Mouse (Mus musculus): ENCODE results near the gene Kcnc4. TPM values are rescaled to one million over a fixed set of nuclear protein-coding genes. Genes with fewer than 3 reads are reported as not detected.
A peak's percentile ranks its signal among the peaks of the same experiment; 100 is the strongest.

Gene Kcnc4
- polyA plus RNA-seq, 1 experiment from 2014 or later, result 1.8 TPM

DNA sequence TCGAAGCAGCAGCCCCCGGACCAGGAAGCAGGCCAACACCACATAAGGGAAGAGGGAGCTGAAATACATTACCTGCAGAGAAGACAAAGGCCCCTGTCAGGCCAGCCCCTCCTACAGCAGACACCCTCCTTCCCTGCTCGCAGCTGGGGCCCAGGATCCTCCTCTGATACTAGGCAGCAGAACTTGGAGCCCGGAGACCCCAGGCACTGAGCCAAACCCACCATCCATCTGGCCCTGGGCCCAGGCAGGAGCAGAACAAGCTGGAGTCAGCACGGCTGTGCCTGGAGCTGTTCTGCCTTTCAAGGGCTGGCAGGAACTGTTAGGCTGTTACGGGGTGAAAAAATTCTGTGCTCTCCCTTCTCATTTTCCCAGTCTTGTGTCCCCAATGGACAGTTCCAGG is 32.1 kb upstream of the Kcnc4 start:
- Histone ChIP-seq H3K27ac (peak overlapping the region; percentile 47), H3K4me3 (replicated peaks) (no peak overlapping the region), H3K4me1 (replicated peaks) (peaks cover 17% of the 10 kb centered on the region), H3K27me3 (no peaks in the 10 kb centered on the region), H3K9ac (replicated peaks) (peak overlapping the region; percentile 23; the same call in 1 of the 2 replicates), H3K4me2 (replicated peaks) (no peak overlapping the region), H3K36me3 (no peaks in the 10 kb centered on the region), H3K9me3 (no peaks in the 10 kb centered on the region)
- 60% methylated on average over 6 of the region's 6 CpGs for WGBS
- ATAC-seq, result peak; percentile 85

DNA sequence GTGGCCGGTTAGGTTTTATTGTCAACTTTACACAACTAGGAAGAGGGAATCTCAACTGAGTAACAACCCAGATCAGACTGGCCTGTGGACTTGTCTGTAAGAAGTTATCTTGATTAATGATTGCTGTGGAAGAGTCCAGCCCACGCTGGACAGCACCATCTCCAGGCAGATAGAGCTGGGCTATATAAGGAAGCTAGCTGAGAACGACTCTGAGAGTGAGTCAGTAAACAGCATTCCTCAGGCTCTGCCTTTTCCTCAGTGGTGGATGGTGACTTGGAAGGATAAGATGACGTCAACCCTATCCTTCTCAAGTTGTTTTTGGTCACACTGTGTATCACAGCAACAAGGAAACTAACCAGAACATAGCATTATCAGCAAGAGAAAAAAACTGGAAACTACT is 29.3 kb upstream of the Kcnc4 start:
- no peak for ATAC-seq
- no peak overlapping the region for H3K9ac ChIP-seq (replicated peaks)
- 72% methylated on average over 4 of the region's 4 CpGs for WGBS

DNA sequence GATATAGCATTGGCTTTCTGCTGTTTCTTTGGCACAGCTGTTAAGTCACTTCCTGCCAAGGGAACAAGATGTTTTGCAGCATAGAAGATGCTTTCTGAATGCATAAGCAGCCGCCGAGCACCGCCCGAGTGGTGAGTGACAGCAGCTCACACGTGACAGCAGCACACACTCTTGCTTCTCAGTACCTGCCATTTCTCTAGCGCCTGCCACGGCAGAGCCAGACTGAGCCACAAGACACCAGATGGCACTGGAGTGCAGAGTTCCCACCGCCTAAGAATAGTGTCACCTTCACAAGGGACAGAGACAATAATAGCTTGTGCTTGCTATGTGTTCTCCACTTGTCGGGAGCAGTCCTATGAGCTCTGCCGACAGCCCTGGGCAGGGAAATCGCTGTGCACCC is 23.9 kb upstream of the Kcnc4 start:
- no peak overlapping the region for H3K4me2 ChIP-seq (replicated peaks)
- no peak overlapping the region for H3K4me3 ChIP-seq (replicated peaks)
- H3K27ac ChIP-seq, result peak overlapping the region; percentile 70

More for the DNA sequence above, 29.3 kb upstream of the Kcnc4 start:
- Histone ChIP-seq H3K27me3 (no peaks in the 10 kb centered on the region), H3K4me1 (replicated peaks) (peaks cover 8% of the 10 kb centered on the region), H3K4me2 (replicated peaks) (no peak overlapping the region), H3K9me3 (no peaks in the 10 kb centered on the region), H3K4me3 (replicated peaks) (no peak overlapping the region), H3K36me3 (no peaks in the 10 kb centered on the region), H3K27ac (no peak overlapping the region)

GRCm38 (mm10) chr3:107480660-107481059 is 21.3 kb upstream of the Kcnc4 start:
- Histone ChIP-seq H3K9ac (replicated peaks) (no peak overlapping the region), H3K27me3 (no peaks in the 10 kb centered on the region), H3K36me3 (no peaks in the 10 kb centered on the region), H3K4me3 (replicated peaks) (no peak overlapping the region), H3K4me2 (replicated peaks) (no peak overlapping the region), H3K9me3 (no peaks in the 10 kb centered on the region), H3K4me1 (replicated peaks) (peaks cover 13% of the 10 kb centered on the region), H3K27ac (no peak overlapping the region)
- WGBS, result 61% methylated on average over 3 of the region's 3 CpGs
- no peak for ATAC-seq

More for the DNA sequence above, 23.9 kb upstream of the Kcnc4 start:
- Histone ChIP-seq H3K27me3 (no peaks in the 10 kb centered on the region), H3K9me3 (no peaks in the 10 kb centered on the region), H3K36me3 (no peaks in the 10 kb centered on the region), H3K4me1 (replicated peaks) (peaks cover 13% of the 10 kb centered on the region), H3K9ac (replicated peaks) (no peak overlapping the region)
- 39% methylated on average over 11 of the region's 11 CpGs for WGBS
- ATAC-seq, result peak; percentile 99

GRCm38 (mm10) chr3:107472198-107472597 is 12.8 kb upstream of the Kcnc4 start:
- 0 out of 2 replicates have a peak, but pooled peaks cover 4% of the 10 kb centered on the region for H3K27me3 ChIP-seq
- 0 out of 2 replicates have a peak overlapping the region, but pooled peaks have one; percentile 4 for H3K4me3 ChIP-seq (replicated peaks)
- peak; percentile 78 for ATAC-seq
- H3K36me3 ChIP-seq, result no peaks in the 10 kb centered on the region; the same call in 1 of the 2 replicates
- WGBS, result 40% methylated on average over 6 of the region's 6 CpGs
- no peak overlapping the region for H3K27ac ChIP-seq
- 0 out of 2 replicates have a peak, but pooled peaks cover 5% of the 10 kb centered on the region for H3K4me1 ChIP-seq (replicated peaks)
- H3K9ac ChIP-seq (replicated peaks), result 0 out of 2 replicates have a peak overlapping the region, but pooled peaks have one; percentile 28
- no peak overlapping the region for H3K4me2 ChIP-seq (replicated peaks)
- no peaks in the 10 kb centered on the region for H3K9me3 ChIP-seq

- Histone ChIP-seq H3K9ac (replicated peaks) (no peak overlapping the region), H3K27me3 (peaks cover 18% of the 10 kb centered on the region), H3K27ac (no peak overlapping the region), H3K4me3 (replicated peaks) (no peak overlapping the region), H3K4me1 (replicated peaks) (0 out of 2 replicates have a peak, but pooled peaks cover 5% of the 10 kb centered on the region), H3K36me3 (no peaks in the 10 kb centered on the region; the same call in 1 of the 2 replicates), H3K4me2 (replicated peaks) (no peak overlapping the region), H3K9me3 (no peaks in the 10 kb centered on the region)
- ATAC-seq, result no peak
- WGBS, result 85% methylated on average over 4 of the region's 4 CpGs
These were observed 9.7 kb upstream of the Kcnc4 start for GRCm38 (mm10) chr3:107469059-107469458.

DNA sequence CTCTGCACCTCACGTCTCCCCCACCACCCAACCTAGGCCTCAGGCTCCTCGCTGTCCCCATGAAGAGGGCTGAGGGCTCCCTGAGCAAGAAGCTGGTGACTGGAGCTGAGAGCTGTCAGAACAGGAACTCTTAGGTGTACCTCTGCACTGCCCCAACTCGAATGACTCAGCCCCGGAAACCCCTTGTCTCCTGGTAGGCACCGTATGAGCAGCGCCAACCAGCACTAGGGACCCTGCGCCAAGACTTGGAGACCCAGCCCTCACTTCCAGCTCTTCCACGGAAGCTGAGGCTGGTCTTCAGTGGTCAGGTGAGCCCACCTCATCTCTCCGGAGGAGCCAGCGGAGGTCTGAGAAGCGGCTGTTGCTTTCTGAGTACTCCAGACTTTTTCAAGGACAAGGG is 8.8 kb upstream of the Kcnc4 start:
- Histone ChIP-seq H3K9me3 (no peaks in the 10 kb centered on the region), H3K9ac (replicated peaks) (no peak overlapping the region), H3K27ac (no peak overlapping the region), H3K4me3 (replicated peaks) (no peak overlapping the region), H3K4me2 (replicated peaks) (no peak overlapping the region), H3K4me1 (replicated peaks) (0 out of 2 replicates have a peak, but pooled peaks cover 5% of the 10 kb centered on the region), H3K27me3 (peaks cover 28% of the 10 kb centered on the region), H3K36me3 (no peaks in the 10 kb centered on the region; the same call in 1 of the 2 replicates)
- WGBS, result 90% methylated on average over 11 of the region's 11 CpGs
- ATAC-seq, result 0 out of 2 replicates have a peak, but pooled peaks have one; percentile 3

DNA sequence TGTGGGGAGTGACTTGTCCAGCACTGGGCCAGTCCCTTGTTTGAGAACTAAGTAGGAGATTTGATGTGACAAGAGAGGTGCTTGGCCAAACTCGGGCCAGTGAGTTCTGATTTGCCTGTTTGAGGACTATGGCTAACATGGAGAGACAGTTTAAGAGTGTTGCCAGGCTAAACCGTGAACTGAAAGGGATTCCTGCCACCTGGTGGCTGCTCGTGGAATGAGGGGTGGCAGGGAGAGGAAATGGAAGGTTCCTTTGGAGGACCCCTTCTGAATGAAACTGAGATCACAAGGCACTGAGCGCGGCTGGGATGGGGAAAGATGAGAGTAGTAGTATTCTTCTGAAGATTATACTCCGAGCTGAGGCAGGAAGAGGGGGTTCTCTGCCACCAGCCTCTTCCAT is 7.2 kb upstream of the Kcnc4 start:
- no peak overlapping the region for H3K4me3 ChIP-seq (replicated peaks)
- WGBS, result 3% methylated on average over 6 of the region's 6 CpGs
- H3K4me2 ChIP-seq (replicated peaks), result no peak overlapping the region
- no peak overlapping the region for H3K27ac ChIP-seq
- H3K36me3 ChIP-seq, result no peaks in the 10 kb centered on the region; the same call in 1 of the 2 replicates
- peak; percentile 25 for ATAC-seq
- H3K27me3 ChIP-seq, result peaks cover 43% of the 10 kb centered on the region
- H3K9ac ChIP-seq (replicated peaks), result no peak overlapping the region
- no peaks in the 10 kb centered on the region for H3K4me1 ChIP-seq (replicated peaks)
- no peaks in the 10 kb centered on the region for H3K9me3 ChIP-seq

- no peaks in the 10 kb centered on the region for H3K36me3 ChIP-seq
- H3K27me3 ChIP-seq, result peaks cover 84% of the 10 kb centered on the region
- WGBS, result 15% methylated on average over 5 of the region's 5 CpGs
- H3K4me1 ChIP-seq (replicated peaks), result peaks cover 27% of the 10 kb centered on the region
- no peak overlapping the region for H3K27ac ChIP-seq
- H3K4me3 ChIP-seq (replicated peaks), result no peak overlapping the region
- no peaks in the 10 kb centered on the region for H3K9me3 ChIP-seq
- H3K9ac ChIP-seq (replicated peaks), result no peak overlapping the region
- no peak for ATAC-seq
- no peak overlapping the region for H3K4me2 ChIP-seq (replicated peaks)
These were observed 2.8 kb upstream of the Kcnc4 start for GRCm38 (mm10) chr3:107462160-107462559.

- H3K9ac ChIP-seq (replicated peaks), result peak overlapping the region; percentile 77
- no peaks in the 10 kb centered on the region for H3K9me3 ChIP-seq
- peak overlapping the region; percentile 99 for H3K4me2 ChIP-seq (replicated peaks)
- no peaks in the 10 kb centered on the region for H3K36me3 ChIP-seq
- under 1% methylated on average over 52 of the region's 69 CpGs for WGBS
- ATAC-seq, result peak; percentile 70
- H3K27ac ChIP-seq, result no peak overlapping the region
- H3K4me3 ChIP-seq (replicated peaks), result peak overlapping the region; percentile 63
- H3K4me1 ChIP-seq (replicated peaks), result peaks cover 28% of the 10 kb centered on the region
- peaks cover 96% of the 10 kb centered on the region for H3K27me3 ChIP-seq
These were observed 550 bp upstream of the Kcnc4 start for GRCm38 (mm10) chr3:107459773-107460431.

DNA sequence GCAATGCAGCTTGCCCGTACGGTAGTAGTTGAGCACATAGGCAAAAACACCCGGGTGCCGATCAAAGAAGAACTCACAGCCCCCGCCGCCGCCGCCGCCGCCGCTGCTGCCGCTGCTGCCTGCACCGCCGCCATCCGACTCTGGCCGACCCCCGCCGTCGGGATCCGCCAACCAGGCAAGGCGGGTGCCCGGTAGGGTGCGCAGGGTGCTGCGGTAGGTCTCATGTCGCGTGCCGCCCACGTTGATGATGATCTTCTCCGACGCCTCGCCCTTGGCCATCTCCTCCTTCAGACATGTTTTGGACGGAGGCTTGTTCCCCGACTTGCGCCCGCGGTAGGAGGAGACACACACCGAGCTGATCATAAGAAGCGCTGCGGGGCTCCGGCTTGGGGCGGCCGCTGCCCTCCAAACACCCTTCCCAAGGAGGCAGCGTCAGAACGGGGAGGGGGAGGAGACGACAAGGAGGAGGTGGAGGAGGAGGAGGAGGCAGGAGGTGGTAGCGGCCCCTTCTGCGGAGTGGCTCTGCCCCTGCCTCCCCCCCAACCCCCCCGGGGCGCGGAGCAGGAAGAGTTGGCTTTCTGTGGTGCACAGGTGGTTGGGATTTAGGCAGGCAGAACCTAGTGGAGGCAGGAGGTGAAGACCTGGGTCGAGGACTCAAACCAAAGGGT is 690 bp downstream of the Kcnc4 start:
- Histone ChIP-seq H3K36me3 (no peaks in the 10 kb centered on the region), H3K27me3 (peaks cover 99% of the 10 kb centered on the region), H3K27ac (no peak overlapping the region), H3K9me3 (no peaks in the 10 kb centered on the region), H3K4me1 (replicated peaks) (peaks cover 29% of the 10 kb centered on the region), H3K4me3 (replicated peaks) (peak overlapping the region; percentile 63), H3K4me2 (replicated peaks) (peak overlapping the region; percentile 99), H3K9ac (replicated peaks) (peak overlapping the region; percentile 77)
- under 1% methylated on average over 51 of the region's 51 CpGs for WGBS
- peak; percentile 10; the same call in 1 of the 2 replicates for ATAC-seq

DNA sequence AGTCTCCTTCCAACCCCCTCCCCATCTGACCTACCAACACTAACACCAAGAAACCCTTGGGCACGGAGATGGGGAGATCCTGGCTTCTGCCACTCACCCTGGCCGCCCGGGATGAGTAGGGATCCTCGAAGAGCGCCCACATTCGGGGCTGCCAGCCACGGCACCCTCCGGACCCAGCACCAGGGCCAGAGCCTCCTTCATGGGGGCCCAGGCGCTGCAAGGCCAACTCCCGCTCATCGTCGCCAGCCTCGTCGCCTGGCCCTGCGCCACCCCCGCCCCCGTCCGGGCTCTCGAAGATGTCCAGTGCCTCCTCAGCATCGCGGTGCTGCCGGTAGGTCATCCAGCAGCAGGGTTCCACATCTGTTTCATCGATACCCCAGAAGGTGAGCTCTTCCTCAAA is 1.2 kb downstream of the Kcnc4 start:
- Histone ChIP-seq H3K4me1 (replicated peaks) (peaks cover 29% of the 10 kb centered on the region), H3K9ac (replicated peaks) (peak overlapping the region; percentile 77), H3K4me2 (replicated peaks) (peak overlapping the region; percentile 99), H3K27ac (no peak overlapping the region), H3K4me3 (replicated peaks) (peak overlapping the region; percentile 63), H3K27me3 (peaks cover 95% of the 10 kb centered on the region), H3K36me3 (no peaks in the 10 kb centered on the region), H3K9me3 (no peaks in the 10 kb centered on the region)
- WGBS, result 2% methylated on average over 23 of the region's 23 CpGs
- ATAC-seq, result no peak
